Mouse (Mus musculus) liver, adult 2 months (tissue): ENCODE data around the gene Gm48552. TPM values are rescaled to one million over a fixed set of nuclear protein-coding genes. Genes with fewer than 3 reads are reported as not detected.

Source experiments
- DNase-seq: peaks from one replicate; pipeline ENCODE4 v3.0.0-alpha.2; 2011; ENCODE audit warnings: low read depth, low spot score; ENCODE audit errors: extremely low read depth
- H3K27ac ChIP-seq: fragments of 200-500 bp; replicated peaks from 2 replicates; pipeline ENCODE4 v1.5.1; 2012; ENCODE audit warnings: low read depth, mild to moderate bottlenecking, control low read depth, inconsistent platforms, low read length; ENCODE audit not compliant: insufficient read depth
- H3K27me3 ChIP-seq: fragments of 200-500 bp; 2 replicates; pipeline ENCODE4 v1.6.1; 2012; ENCODE audit warnings: mild to moderate bottlenecking, moderate library complexity, low read length, inconsistent platforms; ENCODE audit not compliant: control insufficient read depth, insufficient read depth
- H3K36me3 ChIP-seq: fragments of 200-500 bp; 2 replicates; pipeline ENCODE4 v1.6.1; 2012; ENCODE audit warnings: low read length, inconsistent platforms; ENCODE audit not compliant: control insufficient read depth, insufficient read depth
- H3K4me1 ChIP-seq: fragments of 200-500 bp; 2 replicates; pipeline ENCODE4 v1.6.1; 2011; ENCODE audit warnings: low read length; ENCODE audit not compliant: control insufficient read depth, insufficient read depth
- H3K4me3 ChIP-seq: fragments of 200-500 bp; 2 replicates; pipeline ENCODE4 v1.5.1; 2011; ENCODE audit warnings: low read depth, mild to moderate bottlenecking, control low read depth, low read length, moderate library complexity; ENCODE audit not compliant: insufficient read depth
- H3K79me2 ChIP-seq: fragments of 200-500 bp; 2 replicates; pipeline ENCODE4 v1.6.1; 2012; ENCODE audit warnings: inconsistent platforms, mild to moderate bottlenecking, low read length, moderate library complexity; ENCODE audit not compliant: control insufficient read depth, insufficient read depth
- H3K9ac ChIP-seq: fragments of 200-500 bp; 2 replicates; pipeline ENCODE4 v1.6.1; 2012; ENCODE audit warnings: low read depth, mild to moderate bottlenecking, control low read depth, inconsistent platforms, low read length
- CTCF ChIP-seq: fragments of 200-500 bp; IDR thresholded peaks from 2 replicates; pipeline ENCODE4 v1.5.1; 2011; ENCODE audit warnings: low read depth, low read length, control low read depth
- POLR2A ChIP-seq: fragments of 200-500 bp; IDR thresholded peaks from 2 replicates; pipeline ENCODE4 v1.6.1; 2011; ENCODE audit warnings: low read length, control low read depth; ENCODE audit not compliant: insufficient read depth; ENCODE audit errors: extremely low read depth
- WGBS: fragments of 180-500 bp; shearing (Covaris S2); methylation state at CpG from one replicate; pipeline ENCODE4 v1.1.7; 2018; 5-methylcytosine and 5-hydroxymethylcytosine counted together
- polyA plus RNA-seq: library from polyadenylated mRNA; depleted of rRNA; stranded (reverse); fragments of >200 nt; gene quantifications from 2 replicates; pipeline ENCODE4 v1.2.3, GENCODE M21; 2012
- total RNA-seq: library from RNA; depleted of rRNA; stranded (reverse); fragments of >200 nt; gene quantifications from 2 replicates; pipeline ENCODE4 v1.2.3, GENCODE M21; 2014

Gm48552 gene
- total and polyA plus RNA-seq, 2 experiments = 1.4 TPM; not detected in 1

GRCm38 (mm10) chr10:81426081-81426671 is 37.4 kb downstream of the Gm48552 start:
- H3K4me3 ChIP-seq = peak overlapping the region; percentile 84
- peak; percentile 37 for DNase-seq
- peaks cover 33% of the 10 kb centered on the region for H3K4me1 ChIP-seq
- H3K79me2 ChIP-seq = peaks cover 48% of the 10 kb centered on the region
- 0% methylated on average over 25 of the region's 33 CpGs for WGBS
- H3K27me3 ChIP-seq = no peaks in the 10 kb centered on the region
- no peaks in the 10 kb centered on the region for H3K36me3 ChIP-seq
- H3K27ac ChIP-seq = peak overlapping the region; percentile 98
- no peak for TF ChIP-seq POLR2A
- TF ChIP-seq CTCF = no peak
- peak overlapping the region; percentile 86 for H3K9ac ChIP-seq

- peak overlapping the region; percentile 86 for H3K9ac ChIP-seq
- no peaks in the 10 kb centered on the region for H3K27me3 ChIP-seq
- peak; percentile 68 for DNase-seq
- H3K27ac ChIP-seq = peak overlapping the region; percentile 98
- peaks cover 35% of the 10 kb centered on the region for H3K4me1 ChIP-seq
- 1% methylated on average over 38 of the region's 38 CpGs for WGBS
- TF ChIP-seq POLR2A (peak; percentile 77), CTCF (no peak)
- H3K36me3 ChIP-seq = no peaks in the 10 kb centered on the region
- peaks cover 41% of the 10 kb centered on the region for H3K79me2 ChIP-seq
- peak overlapping the region; percentile 84 for H3K4me3 ChIP-seq
Observed at GRCm38 (mm10) chr10:81426897-81427296, 38.1 kb downstream of the Gm48552 start.

GRCm38 (mm10) chr10:81427327-81427726 is 38.5 kb downstream of the Gm48552 start:
- Histone ChIP-seq H3K27ac (peak overlapping the region; percentile 10; the same call in 1 of the 2 replicates), H3K36me3 (no peaks in the 10 kb centered on the region), H3K79me2 (peaks cover 39% of the 10 kb centered on the region), H3K27me3 (no peaks in the 10 kb centered on the region), H3K4me3 (peak overlapping the region; percentile 84; the same call in 1 of the 2 replicates), H3K4me1 (peaks cover 38% of the 10 kb centered on the region), H3K9ac (peak overlapping the region; percentile 14)
- no peak for DNase-seq
- 35% methylated on average over 3 of the region's 3 CpGs for WGBS
- TF ChIP-seq CTCF = no peak
- TF ChIP-seq POLR2A = no peak

DNA sequence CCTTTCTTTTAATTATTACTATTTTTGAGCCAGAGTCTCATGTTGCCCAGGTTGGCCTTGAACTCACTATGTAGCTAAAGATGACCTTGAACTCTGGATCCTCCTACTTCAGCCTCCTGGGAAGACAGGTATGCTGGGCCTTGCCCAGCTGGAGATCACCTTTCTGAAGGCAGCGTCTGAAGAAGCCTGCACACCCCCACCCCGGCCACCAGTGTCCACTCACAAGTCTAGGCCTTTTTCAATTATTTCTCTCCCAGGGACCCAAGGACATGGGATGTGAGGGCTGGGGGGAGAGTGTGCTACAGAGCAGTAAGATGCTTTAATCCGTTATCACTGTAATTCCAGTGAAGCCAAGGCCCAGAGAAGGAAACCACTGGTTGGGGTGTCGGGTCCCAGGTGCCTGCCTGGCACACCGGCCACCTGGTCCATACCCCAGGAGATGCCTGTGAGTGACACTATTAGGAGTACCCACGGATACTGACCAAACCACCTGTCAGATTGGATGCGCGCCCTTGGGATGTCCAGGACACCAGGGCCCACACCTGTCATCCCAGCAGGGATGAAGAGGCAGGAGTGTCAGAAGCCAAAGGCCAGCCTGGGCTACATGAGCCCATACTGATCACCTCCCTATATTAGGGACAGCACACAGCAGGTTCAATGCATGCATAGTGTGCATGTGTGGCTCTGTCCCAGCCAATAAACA is 39.1 kb downstream of the Gm48552 start:
- no peak for DNase-seq
- H3K4me1 ChIP-seq = peaks cover 36% of the 10 kb centered on the region
- no peak overlapping the region for H3K27ac ChIP-seq
- no peak overlapping the region for H3K9ac ChIP-seq
- H3K4me3 ChIP-seq = no peak overlapping the region
- no peaks in the 10 kb centered on the region for H3K27me3 ChIP-seq
- peaks cover 32% of the 10 kb centered on the region for H3K79me2 ChIP-seq
- H3K36me3 ChIP-seq = no peaks in the 10 kb centered on the region
- 92% methylated on average over 8 of the region's 8 CpGs for WGBS
- no peak for TF ChIP-seq CTCF
- no peak for TF ChIP-seq POLR2A

DNA sequence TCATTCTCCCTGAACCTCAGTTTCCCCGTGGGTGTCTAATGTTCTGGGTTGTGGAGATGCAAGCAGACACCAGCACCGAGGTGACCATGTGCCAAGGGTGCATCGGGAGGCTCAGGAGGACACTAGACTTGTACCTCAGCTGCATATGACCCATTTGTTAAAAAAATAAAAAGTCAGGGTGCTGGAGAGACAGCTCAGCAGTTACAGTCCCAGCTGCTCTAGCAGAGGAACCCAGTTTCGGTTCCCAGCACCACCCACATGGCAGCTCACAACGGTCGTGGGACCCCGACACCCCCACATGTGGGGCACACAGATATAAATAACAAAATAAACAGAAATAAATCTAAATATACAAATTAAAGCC is 39.7 kb downstream of the Gm48552 start:
- no peak overlapping the region for H3K27ac ChIP-seq
- no peak overlapping the region for H3K4me3 ChIP-seq
- TF ChIP-seq POLR2A (no peak), CTCF (no peak)
- peaks cover 38% of the 10 kb centered on the region for H3K4me1 ChIP-seq
- no peak overlapping the region for H3K9ac ChIP-seq
- H3K79me2 ChIP-seq = peaks cover 31% of the 10 kb centered on the region
- H3K27me3 ChIP-seq = no peaks in the 10 kb centered on the region
- 94% methylated on average over 7 of the region's 7 CpGs for WGBS
- DNase-seq = no peak
- H3K36me3 ChIP-seq = no peaks in the 10 kb centered on the region

- TF ChIP-seq CTCF = no peak
- no peak for TF ChIP-seq POLR2A
- H3K4me3 ChIP-seq = no peak overlapping the region
- H3K4me1 ChIP-seq = peaks cover 36% of the 10 kb centered on the region
- H3K27me3 ChIP-seq = no peaks in the 10 kb centered on the region
- H3K9ac ChIP-seq = no peak overlapping the region
- peaks cover 25% of the 10 kb centered on the region for H3K79me2 ChIP-seq
- WGBS = 52% methylated on average over 2 of the region's 2 CpGs
- DNase-seq = no peak
- H3K36me3 ChIP-seq = no peaks in the 10 kb centered on the region
- peak overlapping the region; percentile 8; the same call in 1 of the 2 replicates for H3K27ac ChIP-seq
Observed at GRCm38 (mm10) chr10:81429092-81429491, 40.3 kb downstream of the Gm48552 start.
